Mouse (Mus musculus) c-Kit-positive CD71-positive TER-119-negative erythroid progenitor cells, embryonic 14.5 days (primary cell): Measurements from ENCODE around the gene Cplx3.

Source experiments
- DNase-seq: peaks from one replicate; pipeline ENCODE4 v3.0.0-alpha.2; 2013; ENCODE audit warnings: low read depth

Gene Cplx3

GRCm38 (mm10) chr9:57560263-57560662 is 45.8 kb downstream of the Cplx3 start:
- no peak for DNase-seq

- DNase-seq = no peak
Measured at GRCm38 (mm10) chr9:57559568-57559967, 46.5 kb downstream of the Cplx3 start.

- no peak for DNase-seq
Measured at GRCm38 (mm10) chr9:57558625-57559024, 47.5 kb downstream of the Cplx3 start.

GRCm38 (mm10) chr9:57557215-57557614 is 48.9 kb downstream of the Cplx3 start:
- no peak for DNase-seq

DNA sequence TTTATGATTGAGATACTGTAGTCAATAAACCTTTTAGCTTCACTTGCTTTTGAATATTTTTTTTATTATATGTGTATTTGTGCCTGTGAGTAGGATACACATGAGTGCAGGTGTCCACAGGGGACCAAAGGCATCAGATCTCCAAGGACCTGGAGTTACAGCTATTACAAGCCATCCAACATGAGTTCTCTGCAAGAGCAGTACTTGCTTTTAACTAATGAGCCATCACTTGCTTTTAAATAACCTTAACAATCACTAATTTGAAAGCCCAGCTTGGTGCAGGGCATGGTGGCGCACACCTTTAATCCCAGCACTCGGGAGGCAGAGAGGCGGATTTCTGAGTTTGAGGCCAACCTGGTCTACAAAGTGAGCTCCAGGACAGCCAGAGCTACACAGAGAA is 51.3 kb downstream of the Cplx3 start:
- DNase-seq = no peak

GRCm38 (mm10) chr9:57553119-57553518 is 53.0 kb downstream of the Cplx3 start:
- DNase-seq = no peak

DNA sequence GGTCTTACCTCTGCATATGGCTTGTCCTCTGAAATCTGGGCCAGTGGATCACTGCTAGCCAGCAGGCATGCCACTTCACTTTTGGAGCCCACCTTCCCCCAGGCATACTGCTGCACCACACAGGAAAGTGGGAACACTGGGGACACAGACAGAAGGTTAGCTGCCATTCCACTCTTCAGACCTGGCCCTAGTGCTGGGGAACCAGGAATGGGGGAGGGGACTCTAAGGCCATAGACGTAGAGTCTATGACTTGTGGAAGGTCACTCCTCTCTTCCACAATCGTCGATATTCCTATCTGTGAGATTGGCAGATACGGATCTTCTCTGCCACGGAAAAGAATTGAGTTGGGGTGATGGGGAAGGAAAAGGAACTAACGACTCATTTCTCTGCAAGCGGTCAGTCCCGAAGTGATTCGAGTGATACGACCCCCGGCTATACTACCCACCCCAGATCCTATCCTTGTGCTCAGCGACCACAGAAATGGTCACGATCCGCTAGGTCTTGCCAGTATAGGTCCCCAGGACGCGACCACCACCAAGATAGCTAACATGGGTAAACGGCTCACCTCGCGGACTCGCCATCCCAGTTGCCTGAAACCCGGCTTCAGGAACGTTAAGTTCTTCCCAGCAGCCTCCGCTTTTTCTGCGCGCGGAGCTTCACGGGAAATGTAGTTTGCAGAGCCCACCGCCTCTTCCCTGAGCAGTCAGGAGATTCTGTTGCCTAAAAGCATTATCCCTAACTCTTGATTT is 53.8 kb downstream of the Cplx3 start, which contains the start of gene Mpi:
Gene Mpi (minus strand): TSS at position 625 of the 749 bp plus-strand sequence.
- no peak for DNase-seq

DNA sequence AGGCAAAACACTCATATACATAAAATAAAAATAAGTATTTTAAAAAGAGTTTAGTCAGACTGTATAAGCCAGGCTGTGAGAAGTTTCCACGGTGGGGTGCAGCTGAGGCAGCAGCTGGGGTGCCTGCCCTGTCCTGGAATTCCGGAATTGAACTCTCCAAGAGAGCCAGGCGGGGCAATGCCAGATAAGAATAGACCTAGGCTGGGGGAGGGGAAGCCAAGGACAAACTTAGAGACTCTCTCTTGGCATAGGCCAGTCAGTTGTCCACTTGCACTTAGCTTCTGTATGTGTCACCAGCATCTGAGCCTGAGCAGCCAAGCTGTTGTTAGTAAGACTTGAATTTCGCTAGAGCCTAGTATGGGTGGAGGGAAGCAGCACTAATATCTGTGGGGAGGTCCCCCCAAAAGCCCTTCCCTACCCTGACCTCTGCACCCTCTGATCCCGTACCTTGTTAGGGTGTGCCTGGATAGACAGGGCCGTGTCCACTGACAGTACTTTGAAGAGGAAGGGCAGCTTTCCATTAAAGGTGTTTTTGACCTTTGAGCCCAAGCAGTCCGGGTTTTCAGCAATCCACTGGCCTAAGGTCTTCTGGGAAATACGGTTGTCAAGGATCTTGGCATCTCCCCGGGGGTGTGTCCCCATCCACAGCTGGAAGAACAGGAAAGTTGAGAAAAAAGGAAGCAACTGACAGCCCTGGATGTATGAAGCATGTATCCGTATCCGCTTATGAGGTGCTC is 55.8 kb downstream of the Cplx3 start:
- no peak for DNase-seq
